Mouse (Mus musculus) liver, embryonic 11.5 days (tissue): ENCODE results near the gene Cpsf4l. TPM values are rescaled to one million over a fixed set of nuclear protein-coding genes. Genes with fewer than 3 reads are reported as not detected.

Experiments used
- ATAC-seq: fragments of 200-750 bp; cut with Nextera tagmentation; replicated peaks from 2 replicates; pipeline ENCODE4 v1.8.0; 2017; ENCODE audit warnings: moderate number of reproducible peaks, mild to moderate bottlenecking, moderate TSS enrichment, moderate library complexity; ENCODE audit not compliant: low FRiP score
- DNase-seq: peaks from one replicate; pipeline ENCODE4 v3.0.0-alpha.2; 2017; ENCODE audit warnings: low spot score
- H3K27ac ChIP-seq: fragments of 300-500 bp; sonication (generic); 2 replicates; pipeline ENCODE4 v1.5.1; 2014; ENCODE audit warnings: mild to moderate bottlenecking, low read depth, low read length, control low read depth
- H3K27me3 ChIP-seq: fragments of 300-500 bp; sonication (generic); replicated peaks from 2 replicates; pipeline ENCODE4 v1.6.1; 2014; ENCODE audit warnings: low read length, mixed read lengths; ENCODE audit not compliant: control insufficient read depth, insufficient read depth
- H3K36me3 ChIP-seq: fragments of 300-500 bp; sonication (generic); 2 replicates; pipeline ENCODE4 v1.6.1; 2014; ENCODE audit warnings: mild to moderate bottlenecking, low read length, moderate library complexity, mixed read lengths; ENCODE audit not compliant: control insufficient read depth, insufficient read depth
- H3K4me1 ChIP-seq: fragments of 300-500 bp; sonication (generic); replicated peaks from 2 replicates; pipeline ENCODE4 v1.6.1; 2014; ENCODE audit warnings: low read length, mixed read lengths; ENCODE audit not compliant: control insufficient read depth, insufficient read depth
- H3K4me2 ChIP-seq: fragments of 300-500 bp; sonication (generic); 2 replicates; pipeline ENCODE4 v1.6.1; 2014; ENCODE audit warnings: mild to moderate bottlenecking, control low read depth, moderate library complexity
- H3K4me3 ChIP-seq: fragments of 300-500 bp; sonication (generic); 2 replicates; pipeline ENCODE4 v1.5.1; 2014; ENCODE audit warnings: low read depth, low read length, control low read depth
- H3K9ac ChIP-seq: fragments of 300-500 bp; sonication (generic); 2 replicates; pipeline ENCODE4 v1.6.1; 2014; ENCODE audit warnings: low read depth, low read length, control low read depth
- H3K9me3 ChIP-seq: fragments of 300-500 bp; sonication (generic); 2 replicates; pipeline ENCODE4 v1.6.1; 2016; ENCODE audit warnings: low read length, inconsistent platforms, mixed read lengths; ENCODE audit not compliant: control insufficient read depth
- WGBS: fragments of 180-500 bp; shearing (Covaris S2); extraction: QIAGEN DNeasy Blood & Tissue Kit; methylation state at CpG from one replicate; pipeline ENCODE4 v1.1.7; 2014; 5-methylcytosine and 5-hydroxymethylcytosine counted together
- polyA plus RNA-seq: library from polyadenylated mRNA; unstranded; fragments of >200 nt; fragmentation: Nextera tagmentation; extraction: Ambion mirVana; gene quantifications from 2 replicates; pipeline ENCODE4 v1.2.1, GENCODE M21; 2014

Cpsf4l gene
- 0.18 and 0.29 TPM in 2 replicates for polyA plus RNA-seq

DNA sequence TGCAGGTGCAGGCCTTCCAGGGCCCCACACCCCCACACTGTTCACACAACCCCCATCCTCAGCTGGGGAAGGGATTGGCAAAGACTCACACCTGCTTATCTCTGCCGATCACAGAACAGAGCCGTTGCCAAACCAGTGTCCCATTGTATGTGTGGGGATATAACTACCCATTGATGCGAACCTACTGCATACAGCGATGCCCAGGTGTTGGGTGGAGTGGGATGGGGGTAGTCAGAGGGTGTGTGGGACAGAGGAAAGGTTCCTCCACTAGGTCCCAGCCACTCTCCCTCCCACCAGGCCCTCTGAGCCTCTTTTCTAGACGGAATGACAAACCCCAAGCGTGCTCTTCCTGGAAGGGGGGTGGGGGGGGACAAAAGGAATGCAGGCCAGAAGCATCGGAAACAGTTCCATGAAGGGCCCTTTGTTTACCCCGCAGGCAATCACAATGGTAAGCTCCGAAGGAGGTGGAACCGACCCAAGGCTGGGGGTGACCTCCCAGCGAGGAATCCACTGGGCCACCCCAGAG lies at the start of gene Cpsf4l:
Cpsf4l (minus strand) TSS at position 287 of the 526 bp plus-strand sequence.
- H3K9ac ChIP-seq = 0 out of 2 replicates have a peak within 1 kb of the TSS, but pooled peaks have one; percentile 25
- peaks cover 8% of the 10 kb centered on the region for H3K4me1 ChIP-seq
- H3K4me2 ChIP-seq = no peak within 1 kb of the TSS
- no peaks in the 10 kb centered on the region; the same call in 1 of the 2 replicates for H3K36me3 ChIP-seq
- no peaks in the 10 kb centered on the region for H3K9me3 ChIP-seq
- no peak for DNase-seq
- ATAC-seq = no peak
- no peak within 1 kb of the TSS for H3K4me3 ChIP-seq
- peaks cover 20% of the 10 kb centered on the region for H3K27me3 ChIP-seq
- no peak within 1 kb of the TSS for H3K27ac ChIP-seq
- WGBS = 20% methylated on average over 11 of the region's 11 CpGs

DNA sequence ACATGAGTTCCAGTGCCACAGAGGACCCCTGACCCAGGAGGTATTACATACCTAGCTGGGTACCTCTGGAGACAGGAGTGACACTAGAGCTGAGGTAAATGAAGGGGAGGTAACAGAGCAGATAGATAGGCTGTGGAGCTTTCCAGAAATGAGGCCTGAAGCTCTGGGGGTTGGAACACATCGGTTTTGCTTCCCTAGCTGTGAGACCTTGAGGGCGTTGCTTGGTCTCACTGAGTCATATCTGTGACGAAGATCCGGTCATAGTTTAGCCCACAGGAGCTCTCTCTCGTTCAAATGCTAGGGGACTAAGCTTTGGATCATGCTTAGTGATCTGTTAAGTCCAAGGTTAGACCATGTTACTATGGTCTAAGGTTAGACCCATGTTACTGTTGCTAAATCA lies 49.0 kb upstream of the Cpsf4l start:
- no peak for ATAC-seq

DNA sequence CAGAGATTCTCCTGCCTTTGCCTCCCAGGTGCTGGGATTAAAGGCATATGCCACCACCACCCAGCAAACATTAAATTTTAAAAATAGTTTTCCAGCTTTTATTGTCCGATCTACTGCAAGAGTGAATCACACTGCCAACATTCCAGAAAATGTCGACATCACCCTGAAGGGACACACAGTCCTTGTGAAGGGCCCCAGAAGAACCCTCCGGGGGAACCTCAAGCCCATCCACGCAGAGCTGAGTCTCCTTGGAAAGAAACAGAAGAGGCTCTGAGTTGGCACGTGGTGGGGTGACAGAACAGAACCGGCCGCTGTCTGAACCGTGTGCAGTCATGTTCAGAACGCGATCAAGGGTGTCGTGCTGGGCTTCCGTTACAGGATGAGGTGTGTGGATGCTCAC lies 46.8 kb upstream of the Cpsf4l start:
- H3K27ac ChIP-seq = no peak overlapping the region

More for the DNA sequence above, 49.0 kb upstream of the Cpsf4l start:
- no peaks in the 10 kb centered on the region for H3K36me3 ChIP-seq
- 84% methylated on average over 5 of the region's 5 CpGs for WGBS
- no peak overlapping the region for H3K27ac ChIP-seq
- no peak for DNase-seq
- H3K27me3 ChIP-seq = no peaks in the 10 kb centered on the region
- peaks cover 4% of the 10 kb centered on the region for H3K4me1 ChIP-seq
- no peak overlapping the region for H3K4me2 ChIP-seq
- no peaks in the 10 kb centered on the region for H3K9me3 ChIP-seq
- H3K9ac ChIP-seq = no peak overlapping the region
- no peak overlapping the region for H3K4me3 ChIP-seq

DNA sequence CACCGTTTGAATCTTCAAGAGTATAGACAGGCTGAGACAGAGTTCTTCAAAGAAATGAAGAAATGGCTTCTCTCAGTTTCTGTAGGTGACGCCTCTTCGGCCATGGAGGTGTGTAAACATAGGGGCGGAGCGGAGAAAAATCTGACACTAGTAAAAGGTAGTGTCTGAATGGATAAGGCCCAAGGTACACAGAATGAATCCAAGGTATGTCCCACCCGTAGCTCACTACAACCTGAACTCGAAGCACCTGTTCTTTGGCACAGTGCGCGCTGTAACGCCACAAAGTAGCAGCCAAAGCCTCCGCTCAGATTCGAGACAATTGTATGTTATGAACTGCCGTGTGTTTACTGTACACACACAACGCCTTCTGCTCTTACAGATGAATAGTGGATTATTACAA lies 46.1 kb upstream of the Cpsf4l start:
- no peaks in the 10 kb centered on the region for H3K36me3 ChIP-seq
- no peaks in the 10 kb centered on the region for H3K9me3 ChIP-seq
- no peak overlapping the region for H3K9ac ChIP-seq
- no peak overlapping the region for H3K4me2 ChIP-seq
- DNase-seq (no peak), ATAC-seq (no peak)
- H3K4me3 ChIP-seq = no peak overlapping the region
- H3K27ac ChIP-seq = no peak overlapping the region
- no peaks in the 10 kb centered on the region for H3K27me3 ChIP-seq
- 88% methylated on average over 14 of the region's 14 CpGs for WGBS
- peaks cover 6% of the 10 kb centered on the region for H3K4me1 ChIP-seq

More for the DNA sequence above, 46.8 kb upstream of the Cpsf4l start:
- peaks cover 6% of the 10 kb centered on the region for H3K4me1 ChIP-seq
- H3K27me3 ChIP-seq = no peaks in the 10 kb centered on the region
- no peak overlapping the region for H3K4me3 ChIP-seq
- H3K36me3 ChIP-seq = no peaks in the 10 kb centered on the region
- 91% methylated on average over 12 of the region's 12 CpGs for WGBS
- no peak overlapping the region for H3K9ac ChIP-seq
- H3K9me3 ChIP-seq = no peaks in the 10 kb centered on the region
- H3K4me2 ChIP-seq = no peak overlapping the region
- ATAC-seq (no peak), DNase-seq (no peak)

DNA sequence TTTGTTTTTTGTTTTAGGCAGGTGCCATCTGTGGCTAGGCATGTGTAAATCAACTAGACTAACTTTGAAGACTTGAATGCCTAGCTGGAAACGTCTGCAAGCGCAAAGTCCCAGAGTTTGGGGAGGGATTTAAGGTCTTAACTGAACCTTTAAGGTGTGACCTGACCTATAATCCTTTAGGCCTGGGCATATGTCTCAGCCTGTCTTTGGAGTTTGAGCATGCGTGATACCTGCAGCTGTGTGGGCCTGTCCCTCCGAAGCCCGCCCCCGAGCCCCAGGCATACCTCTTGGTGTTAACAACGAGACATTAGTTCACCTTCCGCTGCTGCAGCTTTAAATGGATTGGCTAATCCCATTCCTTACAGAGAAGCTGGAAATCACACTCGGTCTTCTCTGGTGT lies 45.0 kb upstream of the Cpsf4l start:
- Histone ChIP-seq H3K36me3 (no peaks in the 10 kb centered on the region), H3K27ac (no peak overlapping the region), H3K27me3 (no peaks in the 10 kb centered on the region), H3K9ac (no peak overlapping the region), H3K4me1 (peaks cover 9% of the 10 kb centered on the region), H3K9me3 (no peaks in the 10 kb centered on the region), H3K4me2 (no peak overlapping the region), H3K4me3 (no peak overlapping the region)
- no peak for DNase-seq
- WGBS = 58% methylated on average over 9 of the region's 9 CpGs
- ATAC-seq = no peak

DNA sequence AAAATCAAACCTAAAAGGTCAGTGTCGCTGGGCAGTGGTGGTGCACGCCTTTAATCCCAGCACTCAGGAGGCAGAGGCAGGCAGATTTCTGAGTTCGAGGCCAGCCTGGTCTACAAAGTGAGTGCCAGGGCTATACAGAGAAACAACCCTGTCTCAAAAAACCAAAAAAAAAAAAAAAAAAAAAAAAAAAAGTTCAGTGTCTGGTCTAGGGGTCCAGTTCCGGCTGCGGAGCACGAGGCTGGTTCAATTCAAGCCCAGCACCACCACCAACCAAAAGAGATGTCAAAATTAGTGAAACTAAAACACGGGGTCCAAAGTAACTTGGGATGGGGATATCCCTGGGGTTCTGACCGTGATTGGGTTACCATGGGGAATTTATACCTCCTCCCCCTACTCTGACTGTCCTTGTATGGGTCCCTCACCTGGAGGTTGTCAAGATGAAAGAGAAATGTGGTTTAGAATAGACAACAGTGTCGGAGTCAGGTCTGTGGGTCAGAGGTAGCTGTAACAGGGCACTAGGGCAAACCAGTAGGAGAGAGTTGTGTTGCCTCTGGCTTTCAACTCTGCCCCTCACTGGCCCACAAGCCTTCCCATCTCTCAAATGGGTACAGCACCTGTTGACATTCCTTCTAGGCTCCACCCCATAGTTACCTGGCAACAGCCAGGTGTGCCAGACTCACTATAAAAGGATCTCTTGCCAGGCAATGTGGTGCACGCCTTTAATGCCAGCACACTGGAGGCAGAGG lies 43.0 kb upstream of the Cpsf4l start:
- whole genome bisulfite sequencing = 87% methylated on average over 10 of the region's 10 CpGs
- Histone ChIP-seq H3K4me3 (peak overlapping the region; percentile 82; the same call in 1 of the 2 replicates), H3K4me2 (peak overlapping the region; percentile 89), H3K9ac (peak overlapping the region; percentile 74; the same call in 1 of the 2 replicates), H3K4me1 (peaks cover 25% of the 10 kb centered on the region), H3K27me3 (no peaks in the 10 kb centered on the region), H3K27ac (no peak overlapping the region), H3K9me3 (no peaks in the 10 kb centered on the region), H3K36me3 (no peaks in the 10 kb centered on the region)
- DNase-seq (no peak), ATAC-seq (no peak)

DNA sequence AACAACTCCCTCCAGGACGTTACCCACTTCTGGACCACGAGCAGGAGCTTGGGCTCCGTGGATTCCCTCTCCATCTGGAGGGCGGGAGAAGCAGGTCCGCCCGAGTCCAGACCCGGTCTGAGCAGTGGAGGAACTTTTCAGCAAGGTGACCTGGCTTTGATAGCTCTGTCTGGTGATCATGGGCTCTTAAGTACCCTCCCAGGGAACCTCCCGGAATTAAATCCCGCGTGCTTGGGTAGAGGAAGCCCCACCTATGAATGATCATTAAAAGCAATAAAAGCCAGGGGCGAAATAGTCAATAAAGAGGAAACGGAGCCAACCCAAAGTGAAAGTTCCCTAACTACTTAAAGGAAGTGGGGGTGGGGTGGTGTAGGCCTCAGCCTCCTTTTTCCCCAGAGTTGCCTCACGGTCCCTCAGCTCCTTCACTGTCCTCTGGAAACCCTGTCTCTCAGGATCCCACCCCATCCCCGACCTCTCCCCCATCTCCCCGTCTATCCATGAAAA lies 42.4 kb upstream of the Cpsf4l start:
- H3K4me3 ChIP-seq = peak overlapping the region; percentile 82
- peaks cover 32% of the 10 kb centered on the region for H3K4me1 ChIP-seq
- ATAC-seq = no peak; the same call in 1 of the 2 replicates

DNA sequence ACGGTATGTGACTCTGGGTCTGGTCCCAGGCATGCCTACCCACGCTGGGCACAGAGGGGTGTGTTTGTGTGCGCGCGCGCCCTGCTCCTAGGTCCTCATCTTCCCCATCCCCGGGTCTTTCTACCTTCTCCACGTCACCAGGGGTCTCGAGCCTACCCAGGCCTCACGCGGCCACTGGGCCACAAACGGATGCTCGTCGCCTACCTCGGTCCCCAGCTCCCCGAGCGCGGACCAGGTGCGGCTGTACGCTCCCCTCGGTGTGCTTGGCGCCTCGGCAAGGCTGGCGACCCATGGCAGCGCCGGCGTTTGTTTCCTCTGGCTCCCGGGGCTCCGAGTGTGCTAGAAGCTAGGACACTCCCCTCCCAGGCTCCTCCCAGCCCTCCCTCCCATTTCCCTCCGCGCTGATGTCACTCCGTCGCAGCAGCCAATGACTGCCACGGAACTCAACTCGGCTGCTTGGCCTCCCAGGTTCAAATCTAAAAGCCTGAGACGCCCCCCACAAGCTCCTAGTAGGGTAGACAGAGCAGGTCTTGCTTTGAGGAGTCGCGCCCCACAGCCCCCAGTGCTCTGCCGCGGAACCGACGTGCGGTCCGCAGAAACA lies 41.8 kb upstream of the Cpsf4l start, which contains the start of gene Cdc42ep4:
Cdc42ep4 (minus strand) TSS at position 398 of the 601 bp plus-strand sequence.
- Histone ChIP-seq H3K9ac (peak within 1 kb of the TSS; percentile 78), H3K4me3 (peak within 1 kb of the TSS; percentile 82), H3K4me1 (peaks cover 36% of the 10 kb centered on the region), H3K36me3 (no peaks in the 10 kb centered on the region), H3K4me2 (peak within 1 kb of the TSS; percentile 89), H3K9me3 (no peaks in the 10 kb centered on the region), H3K27me3 (no peaks in the 10 kb centered on the region), H3K27ac (peak within 1 kb of the TSS; percentile 89)
- peak; percentile 81 for ATAC-seq
- DNase-seq = peak; percentile 86
- under 1% methylated on average over 44 of the region's 44 CpGs for WGBS

More for the DNA sequence above, 42.4 kb upstream of the Cpsf4l start:
- Histone ChIP-seq H3K9ac (peak overlapping the region; percentile 74), H3K27ac (peak overlapping the region; percentile 89), H3K4me2 (peak overlapping the region; percentile 89), H3K9me3 (no peaks in the 10 kb centered on the region), H3K36me3 (no peaks in the 10 kb centered on the region), H3K27me3 (no peaks in the 10 kb centered on the region)
- WGBS = 15% methylated on average over 15 of the region's 15 CpGs
- DNase-seq = no peak
